Mouse (Mus musculus) CH12.LX (cell line): ENCODE measurements around the gene Kcnj5.

Source experiments
- CTCF ChIP-seq, 2 experiments: IDR thresholded peaks in 1 of 2; conservative IDR thresholded peaks in 1 of 2; 2 replicates each; pipeline ENCODE4 v1.5.1; 2011 to 2012; ENCODE audit warnings: low read depth in 2 of 2, low read length in 2 of 2, improper control_type of control experiment in 1 of 2, inconsistent platforms in 1 of 2, mild to moderate bottlenecking in 1 of 2, moderate library complexity in 1 of 2
- EP300 ChIP-seq: IDR thresholded peaks from 2 replicates; pipeline ENCODE4 v1.6.1; 2011; ENCODE audit warnings: low read length, improper control_type of control experiment
- POLR2A ChIP-seq: IDR thresholded peaks from 2 replicates; pipeline ENCODE4 v1.6.1; 2011; ENCODE audit warnings: low read depth, mild to moderate bottlenecking, improper control_type of control experiment, low read length
- ZNF384 ChIP-seq: IDR thresholded peaks from 2 replicates; pipeline ENCODE4 v1.6.1; 2012; ENCODE audit warnings: low read depth, low read length, improper control_type of control experiment, inconsistent platforms

DNA sequence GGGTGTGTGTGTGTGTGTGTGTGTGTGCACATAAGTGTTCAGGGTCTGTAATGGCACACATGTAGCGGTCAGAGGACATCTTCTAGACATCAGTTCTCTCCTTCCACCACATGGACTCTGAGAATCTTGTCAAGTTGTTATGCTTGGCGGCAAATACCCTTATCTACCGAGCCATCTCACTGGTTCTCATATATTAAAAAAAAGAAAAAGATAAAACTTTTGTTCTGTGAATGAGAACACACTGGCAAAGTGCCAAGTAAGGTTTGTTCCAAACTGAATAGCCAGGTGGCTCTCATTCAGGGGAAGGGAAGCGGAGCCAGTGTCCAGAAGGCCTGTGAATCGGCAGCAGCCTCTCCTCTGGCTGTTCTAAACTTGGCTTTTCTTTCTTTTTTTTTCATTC is 66.1 kb downstream of the Kcnj5 start:
- TF ChIP-seq CTCF (conservative IDR thresholded peaks at IDR 0.05 in 1 of 2, IDR thresholded peaks at IDR 0.05 in 1 of 2; ENCODE audit: low read depth in 2 of 2, low read length in 2 of 2) (no peak), EP300 (no peak), ZNF384 (no peak), POLR2A (no peak)
